Mouse (Mus musculus) midbrain, embryonic 10.5 days (tissue): ENCODE measurements around the gene Glycam1. TPM values are rescaled to one million over a fixed set of nuclear protein-coding genes. Genes with fewer than 3 reads are reported as not detected.

Experiments used
- DNase-seq: peaks from one replicate; pipeline ENCODE4 v3.0.0-alpha.2; 2017; ENCODE audit warnings: low spot score
- H3K27ac ChIP-seq: fragments of 300-500 bp; sonication (generic); replicated peaks from 2 replicates; pipeline ENCODE4 v1.5.1; 2016; ENCODE audit warnings: mild to moderate bottlenecking
- H3K27me3 ChIP-seq: fragments of 300-500 bp; sonication (generic); 2 replicates; pipeline ENCODE4 v1.6.1; 2016; ENCODE audit warnings: low read depth, mild to moderate bottlenecking; ENCODE audit not compliant: poor library complexity, severe bottlenecking
- H3K36me3 ChIP-seq: fragments of 300-500 bp; sonication (generic); 2 replicates; pipeline ENCODE4 v1.6.1; 2016; ENCODE audit warnings: mild to moderate bottlenecking, moderate library complexity
- H3K4me1 ChIP-seq: fragments of 300-500 bp; sonication (generic); 2 replicates; pipeline ENCODE4 v1.6.1; 2016
- H3K4me3 ChIP-seq: fragments of 300-500 bp; sonication (generic); 2 replicates; pipeline ENCODE4 v1.5.1; 2016; ENCODE audit warnings: mild to moderate bottlenecking, moderate library complexity
- H3K9me3 ChIP-seq: fragments of 300-500 bp; sonication (generic); replicated peaks from 2 replicates; pipeline ENCODE4 v1.6.1; 2016; ENCODE audit warnings: mild to moderate bottlenecking
- WGBS: fragments of 180-500 bp; shearing (Covaris S2); methylation state at CpG from one replicate; pipeline ENCODE4 v1.1.7; 2016; 5-methylcytosine and 5-hydroxymethylcytosine counted together
- polyA plus RNA-seq: library from polyadenylated mRNA; unstranded; fragments of >200 nt; fragmentation: Nextera tagmentation; extraction: Ambion mirVana; gene quantifications from 2 replicates; pipeline ENCODE4 v1.2.1, GENCODE M21; 2016

The Glycam1 gene
- polyA plus RNA-seq, 1 experiment from 2014 or later: not detected

GRCm38 (mm10) chr15:103514119-103514518, 50.8 kb downstream of the Glycam1 start:
- no peaks in the 10 kb centered on the region for H3K9me3 ChIP-seq
- peak; percentile 86 for DNase-seq
- H3K4me1 ChIP-seq: peaks cover 77% of the 10 kb centered on the region
- no peaks in the 10 kb centered on the region for H3K36me3 ChIP-seq
- 2% methylated on average over 10 of the region's 10 CpGs for WGBS
- H3K27ac ChIP-seq: peak overlapping the region; percentile 93
- peak overlapping the region; percentile 51 for H3K4me3 ChIP-seq
- H3K27me3 ChIP-seq: no peaks in the 10 kb centered on the region

GRCm38 (mm10) chr15:103513621-103514031, 51.3 kb downstream of the Glycam1 start:
- no peak for DNase-seq
- WGBS: 6% methylated on average over 7 of the region's 7 CpGs
- Histone ChIP-seq H3K4me3 (peak overlapping the region; percentile 51), H3K27ac (peak overlapping the region; percentile 93), H3K4me1 (peaks cover 72% of the 10 kb centered on the region), H3K9me3 (no peaks in the 10 kb centered on the region), H3K36me3 (no peaks in the 10 kb centered on the region), H3K27me3 (no peaks in the 10 kb centered on the region)

Other genes starting within 250 kb of the Glycam1 start
- gene Zfp385a, start 225.0 kb downstream of the Glycam1 start, polyA plus RNA-seq: 24.3 and 25.5 TPM in 2 replicates
- 26.1 and 26.4 TPM in 2 replicates for gene Itga5, start 198.3 kb downstream of the Glycam1 start, polyA plus RNA-seq
- gene Gtsf1, start 134.6 kb downstream of the Glycam1 start, polyA plus RNA-seq: not detected in 2 replicates
- 0.17 TPM in 1 of 2 replicates, not detected in the other for gene Gtsf2, start 116.6 kb downstream of the Glycam1 start, polyA plus RNA-seq
- gene Nckap1l, start 111.3 kb downstream of the Glycam1 start, polyA plus RNA-seq: 1.8 and 2.1 TPM in 2 replicates
- gene Pde1b, start 62.0 kb downstream of the Glycam1 start, polyA plus RNA-seq: 26.4 and 33.1 TPM in 2 replicates
- gene Ppp1r1a, start 27.1 kb downstream of the Glycam1 start, polyA plus RNA-seq: 38.3 and 46.7 TPM in 2 replicates
- not detected in 2 replicates for gene Mucl1, start 190.4 kb upstream of the Glycam1 start, polyA plus RNA-seq